Mouse (Mus musculus): Measurements from ENCODE around the gene Cmbl. TPM values are rescaled to one million over a fixed set of nuclear protein-coding genes. Genes with fewer than 3 reads are reported as not detected.
A peak's percentile ranks its signal among the peaks of the same experiment; 100 is the strongest.

The Cmbl gene
- polyA plus RNA-seq, 1 experiment from 2014 or later: 2.4 TPM

- no peak overlapping the region for H3K9ac ChIP-seq (replicated peaks)
- 95% methylated on average over 5 of the region's 5 CpGs for WGBS
Observed at GRCm38 (mm10) chr15:31590176-31590575, 25.0 kb downstream of the Cmbl start.

DNA sequence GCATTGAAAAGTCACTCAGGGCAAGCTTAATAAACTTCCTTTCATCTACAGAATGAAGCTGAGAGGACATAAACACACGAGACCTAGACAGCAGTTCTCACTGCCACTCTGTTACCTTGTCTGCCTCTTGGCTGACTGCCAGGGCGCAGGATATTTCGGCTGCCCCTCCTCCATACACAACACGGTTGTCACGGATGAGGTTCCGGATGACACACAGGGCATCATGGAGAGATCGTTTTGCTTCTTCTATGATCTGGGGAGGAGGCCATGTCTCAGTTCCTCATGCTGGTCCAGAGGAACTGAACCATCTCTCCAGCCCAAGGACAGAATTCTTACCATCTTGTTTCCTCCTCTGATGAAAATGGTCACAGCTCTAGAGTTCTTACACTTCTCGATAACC is 27.3 kb downstream of the Cmbl start:
- no peak for ATAC-seq (ENCODE audit: low FRiP score, low read depth)
- H3K9me3 ChIP-seq: no peaks in the 10 kb centered on the region
- peaks cover 86% of the 10 kb centered on the region for H3K36me3 ChIP-seq
- no peak overlapping the region for H3K4me3 ChIP-seq
- no peaks in the 10 kb centered on the region for H3K27me3 ChIP-seq
- WGBS: 95% methylated on average over 8 of the region's 8 CpGs
- H3K4me2 ChIP-seq (replicated peaks): no peak overlapping the region
- no peaks in the 10 kb centered on the region for H3K4me1 ChIP-seq
- no peak overlapping the region for H3K27ac ChIP-seq (replicated peaks)
- no peak overlapping the region for H3K9ac ChIP-seq (replicated peaks)

More at GRCm38 (mm10) chr15:31590176-31590575, 25.0 kb downstream of the Cmbl start:
- Histone ChIP-seq H3K27me3 (no peaks in the 10 kb centered on the region), H3K4me1 (no peaks in the 10 kb centered on the region), H3K4me3 (no peak overlapping the region), H3K27ac (replicated peaks) (no peak overlapping the region), H3K36me3 (peaks cover 64% of the 10 kb centered on the region), H3K9me3 (no peaks in the 10 kb centered on the region), H3K4me2 (replicated peaks) (no peak overlapping the region)
- no peak for ATAC-seq (ENCODE audit: low FRiP score, low read depth)

- no peaks in the 10 kb centered on the region for H3K9me3 ChIP-seq
- peaks cover 86% of the 10 kb centered on the region for H3K36me3 ChIP-seq
- WGBS: 92% methylated on average over 14 of the region's 14 CpGs
- no peak for ATAC-seq (ENCODE audit: low FRiP score, low read depth)
- no peak overlapping the region for H3K4me3 ChIP-seq
- H3K27me3 ChIP-seq: no peaks in the 10 kb centered on the region
- H3K4me1 ChIP-seq: peaks cover 5% of the 10 kb centered on the region
- H3K27ac ChIP-seq (replicated peaks): no peak overlapping the region
- no peak overlapping the region for H3K4me2 ChIP-seq (replicated peaks)
- H3K9ac ChIP-seq (replicated peaks): no peak overlapping the region
Observed at GRCm38 (mm10) chr15:31594260-31594659, 29.1 kb downstream of the Cmbl start.

GRCm38 (mm10) chr15:31595651-31596050 is 30.5 kb downstream of the Cmbl start:
- Histone ChIP-seq H3K4me2 (replicated peaks) (no peak overlapping the region), H3K27me3 (no peaks in the 10 kb centered on the region), H3K36me3 (peaks cover 73% of the 10 kb centered on the region), H3K4me1 (peaks cover 18% of the 10 kb centered on the region), H3K4me3 (no peak overlapping the region), H3K9ac (replicated peaks) (no peak overlapping the region), H3K9me3 (no peaks in the 10 kb centered on the region), H3K27ac (replicated peaks) (no peak overlapping the region)
- ATAC-seq (ENCODE audit: low FRiP score, low read depth): no peak
- WGBS: 95% methylated on average over 7 of the region's 7 CpGs

GRCm38 (mm10) chr15:31599834-31600233 is 34.6 kb downstream of the Cmbl start:
- peak overlapping the region; percentile 95 for H3K4me3 ChIP-seq

GRCm38 (mm10) chr15:31601279-31601645 is 36.1 kb downstream of the Cmbl start:
- ATAC-seq (ENCODE audit: low FRiP score, low read depth): peak; percentile 82
- Histone ChIP-seq H3K27me3 (no peaks in the 10 kb centered on the region), H3K4me1 (peaks cover 28% of the 10 kb centered on the region), H3K27ac (replicated peaks) (peak overlapping the region; percentile 91), H3K9ac (replicated peaks) (peak overlapping the region; percentile 96), H3K4me2 (replicated peaks) (peak overlapping the region; percentile 97), H3K9me3 (no peaks in the 10 kb centered on the region), H3K36me3 (peaks cover 16% of the 10 kb centered on the region), H3K4me3 (peak overlapping the region; percentile 95)
- WGBS: under 1% methylated on average over 32 of the region's 33 CpGs

More at GRCm38 (mm10) chr15:31599834-31600233, 34.6 kb downstream of the Cmbl start:
- Histone ChIP-seq H3K27me3 (no peaks in the 10 kb centered on the region), H3K4me1 (peaks cover 28% of the 10 kb centered on the region), H3K36me3 (peaks cover 31% of the 10 kb centered on the region), H3K9ac (replicated peaks) (peak overlapping the region; percentile 96; the same call in 1 of the 2 replicates), H3K4me2 (replicated peaks) (peak overlapping the region; percentile 97), H3K9me3 (no peaks in the 10 kb centered on the region), H3K27ac (replicated peaks) (no peak overlapping the region)
- 74% methylated on average over 4 of the region's 4 CpGs for WGBS
- no peak for ATAC-seq (ENCODE audit: low FRiP score, low read depth)

DNA sequence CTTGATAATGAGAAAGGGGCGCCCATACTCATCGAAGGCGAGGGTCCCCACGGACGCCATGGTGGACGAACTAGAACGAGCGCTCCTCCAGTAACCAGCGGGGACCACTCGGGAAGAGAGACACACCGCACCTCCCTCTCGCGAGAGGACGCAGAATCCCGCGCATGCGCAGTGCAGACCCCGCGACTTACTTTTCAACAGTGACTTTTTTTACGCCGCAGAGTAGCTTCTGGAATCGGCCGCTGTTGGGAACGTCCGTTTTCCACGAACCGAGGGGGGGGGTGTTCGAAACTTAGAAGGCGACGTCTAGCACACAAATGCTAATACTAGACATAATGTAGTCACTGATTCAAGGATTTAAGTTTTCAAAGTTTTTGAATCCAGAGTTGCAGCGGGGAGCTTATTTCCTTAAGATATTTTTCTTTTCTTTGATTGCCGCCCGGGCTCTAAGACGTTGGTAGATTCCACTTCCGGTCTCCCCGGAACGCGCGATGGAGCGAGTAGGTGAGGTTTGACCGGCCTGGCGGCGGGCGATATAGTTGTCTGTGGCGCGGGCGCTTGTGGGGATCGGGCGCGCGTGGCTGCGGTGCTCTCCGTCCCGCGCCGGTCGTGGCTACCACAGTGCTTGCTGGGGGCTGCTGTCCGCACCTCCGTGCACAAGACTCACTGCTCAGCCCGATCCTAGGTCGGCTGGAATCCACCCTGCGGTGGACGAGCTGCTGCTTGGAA is 36.6 kb downstream of the Cmbl start, which contains the start of the genes Cct5 and Fam173b:
Cct5 (minus strand) TSS at position 159 of the 729 bp plus-strand sequence.
Fam173b (plus strand) TSS at position 207 of the 729 bp plus-strand sequence.
- under 1% methylated on average over 63 of the region's 63 CpGs for whole genome bisulfite sequencing
- peak within 1 kb of the TSS; percentile 95 for H3K4me3 ChIP-seq
- H3K9ac ChIP-seq (replicated peaks): peak within 1 kb of the TSS; percentile 96
- H3K36me3 ChIP-seq: peaks cover 12% of the 10 kb centered on the region
- H3K9me3 ChIP-seq: no peaks in the 10 kb centered on the region
- H3K4me2 ChIP-seq (replicated peaks): peak within 1 kb of the TSS; percentile 97
- peaks cover 28% of the 10 kb centered on the region for H3K4me1 ChIP-seq
- H3K27ac ChIP-seq (replicated peaks): peak within 1 kb of the TSS; percentile 91
- H3K27me3 ChIP-seq: no peaks in the 10 kb centered on the region
- ATAC-seq (ENCODE audit: low FRiP score, low read depth): peak; percentile 92

GRCm38 (mm10) chr15:31602426-31602825 is 37.2 kb downstream of the Cmbl start:
- peak overlapping the region; percentile 95 for H3K4me3 ChIP-seq
- H3K27ac ChIP-seq (replicated peaks): peak overlapping the region; percentile 91
- H3K9ac ChIP-seq (replicated peaks): peak overlapping the region; percentile 96
- peak; percentile 67 for ATAC-seq (ENCODE audit: low FRiP score, low read depth)
- peaks cover 28% of the 10 kb centered on the region for H3K4me1 ChIP-seq
- no peaks in the 10 kb centered on the region for H3K27me3 ChIP-seq
- H3K9me3 ChIP-seq: no peaks in the 10 kb centered on the region
- peak overlapping the region; percentile 97 for H3K4me2 ChIP-seq (replicated peaks)
- WGBS: 10% methylated on average over 15 of the region's 15 CpGs
- peaks cover 6% of the 10 kb centered on the region for H3K36me3 ChIP-seq

DNA sequence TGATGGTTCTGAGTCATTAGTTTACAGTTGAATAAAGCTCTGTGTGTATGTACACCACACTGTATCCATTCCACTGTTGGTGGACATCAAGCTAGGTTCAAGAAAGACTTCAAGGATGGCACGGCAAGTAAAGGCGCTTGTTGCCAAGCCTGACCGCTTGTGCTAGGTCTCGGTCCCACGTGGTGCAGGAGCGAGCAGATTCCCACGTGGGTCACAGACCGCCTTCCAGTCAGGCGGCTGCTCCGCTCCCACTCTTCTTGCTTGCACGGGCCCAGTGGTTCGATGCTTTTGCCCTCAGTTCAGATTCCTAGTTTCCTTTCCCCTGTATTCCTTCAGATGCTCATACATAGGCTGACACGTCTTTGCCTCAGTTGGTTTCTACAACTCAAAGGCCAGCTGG is 37.9 kb downstream of the Cmbl start:
- Histone ChIP-seq H3K4me3 (peak overlapping the region; percentile 95), H3K9ac (replicated peaks) (peak overlapping the region; percentile 96; the same call in 1 of the 2 replicates), H3K4me1 (peaks cover 28% of the 10 kb centered on the region), H3K9me3 (no peaks in the 10 kb centered on the region), H3K36me3 (no peaks in the 10 kb centered on the region), H3K27me3 (no peaks in the 10 kb centered on the region), H3K4me2 (replicated peaks) (peak overlapping the region; percentile 97), H3K27ac (replicated peaks) (no peak overlapping the region)
- whole genome bisulfite sequencing: 92% methylated on average over 13 of the region's 13 CpGs
- ATAC-seq (ENCODE audit: low FRiP score, low read depth): no peak

- no peak for ATAC-seq (ENCODE audit: low FRiP score, low read depth)
Observed at GRCm38 (mm10) chr15:31606821-31607220, 41.6 kb downstream of the Cmbl start.

DNA sequence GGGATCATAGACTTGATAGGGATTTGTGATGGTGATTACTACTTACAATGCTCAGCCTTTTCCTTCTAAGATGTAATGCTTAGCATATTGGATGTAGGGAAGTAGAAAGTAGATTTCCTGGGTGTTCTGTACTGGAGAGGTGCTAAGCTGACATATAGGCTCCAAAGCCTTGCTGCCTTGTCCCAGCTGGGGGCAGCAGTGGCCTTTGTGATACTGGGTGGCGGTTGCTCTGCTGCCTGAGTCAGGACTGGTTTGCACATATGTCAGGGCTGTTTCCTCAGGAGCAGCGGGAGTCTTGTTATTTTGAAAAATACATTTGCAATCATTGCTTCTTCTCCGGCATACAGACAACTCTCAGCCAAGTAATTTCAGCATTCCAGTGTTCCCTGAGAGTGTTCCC is 45.8 kb downstream of the Cmbl start:
- Histone ChIP-seq H3K27ac (replicated peaks) (no peak overlapping the region), H3K36me3 (peaks cover 13% of the 10 kb centered on the region; the same call in 1 of the 2 replicates), H3K27me3 (no peaks in the 10 kb centered on the region), H3K9me3 (no peaks in the 10 kb centered on the region), H3K9ac (replicated peaks) (no peak overlapping the region), H3K4me2 (replicated peaks) (no peak overlapping the region), H3K4me3 (no peak overlapping the region), H3K4me1 (no peaks in the 10 kb centered on the region)
- 77% methylated on average over 3 of the region's 3 CpGs for WGBS
- no peak for ATAC-seq (ENCODE audit: low FRiP score, low read depth)

More at GRCm38 (mm10) chr15:31606821-31607220, 41.6 kb downstream of the Cmbl start:
- Histone ChIP-seq H3K4me3 (no peak overlapping the region), H3K27ac (replicated peaks) (no peak overlapping the region), H3K4me2 (replicated peaks) (no peak overlapping the region), H3K4me1 (peaks cover 8% of the 10 kb centered on the region), H3K9ac (replicated peaks) (no peak overlapping the region; the same call in 1 of the 2 replicates), H3K9me3 (no peaks in the 10 kb centered on the region), H3K36me3 (0 out of 2 replicates have a peak, but pooled peaks cover 6% of the 10 kb centered on the region), H3K27me3 (no peaks in the 10 kb centered on the region)
- WGBS: 73% methylated on average over 6 of the region's 6 CpGs

DNA sequence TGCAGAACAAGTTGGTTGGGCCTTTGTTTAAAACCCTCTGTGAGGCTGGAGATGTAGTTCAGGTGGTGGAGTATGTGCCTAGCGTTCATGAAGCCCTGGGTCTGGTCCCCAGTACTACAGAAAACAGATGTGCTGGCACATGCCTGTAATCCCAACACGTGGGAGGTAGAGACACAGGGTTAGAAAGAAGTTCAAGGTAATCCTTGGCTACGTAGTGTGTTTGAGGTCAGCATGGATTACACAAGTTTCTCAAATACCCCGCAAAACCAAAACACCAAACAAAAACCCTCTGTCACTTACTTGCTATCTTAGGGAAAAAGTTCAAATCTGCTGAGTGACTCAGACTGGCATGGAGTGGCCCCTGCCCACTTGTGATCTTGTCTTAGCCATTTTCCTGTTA is 46.8 kb downstream of the Cmbl start:
- H3K4me3 ChIP-seq: no peak overlapping the region
- peaks cover 18% of the 10 kb centered on the region for H3K36me3 ChIP-seq
- H3K9me3 ChIP-seq: no peaks in the 10 kb centered on the region
- H3K9ac ChIP-seq (replicated peaks): no peak overlapping the region
- no peaks in the 10 kb centered on the region for H3K27me3 ChIP-seq
- WGBS: 92% methylated on average over 4 of the region's 4 CpGs
- no peak overlapping the region for H3K27ac ChIP-seq (replicated peaks)
- H3K4me1 ChIP-seq: no peaks in the 10 kb centered on the region
- no peak overlapping the region for H3K4me2 ChIP-seq (replicated peaks)
- no peak for ATAC-seq (ENCODE audit: low FRiP score, low read depth)
